Mouse (Mus musculus) limb, embryonic 14.5 days (tissue): ENCODE data around the gene Gabarap. TPM values are rescaled to one million over a fixed set of nuclear protein-coding genes. Genes with fewer than 3 reads are reported as not detected.

Experiments used
- ATAC-seq: fragments of 200-750 bp; cut with Nextera tagmentation; 2 replicates; pipeline ENCODE4 v1.8.0; 2017; ENCODE audit warnings: low read depth, moderate number of reproducible peaks, moderate TSS enrichment; ENCODE audit not compliant: low FRiP score
- DNase-seq: peaks from one replicate; pipeline ENCODE4 v3.0.0-alpha.2; 2015; ENCODE audit warnings: low spot score
- H3K27ac ChIP-seq: fragments of 300-500 bp; sonication (generic); replicated peaks from 2 replicates; pipeline ENCODE4 v1.5.1; 2014; ENCODE audit warnings: low read depth, mild to moderate bottlenecking, low read length, moderate library complexity, mixed read lengths
- H3K27me3 ChIP-seq: fragments of 300-500 bp; sonication (generic); 2 replicates; pipeline ENCODE4 v1.6.1; 2014; ENCODE audit warnings: low read length, mixed read lengths; ENCODE audit not compliant: control insufficient read depth, insufficient read depth
- H3K36me3 ChIP-seq: fragments of 300-500 bp; sonication (generic); 2 replicates; pipeline ENCODE4 v1.6.1; 2014; ENCODE audit warnings: mild to moderate bottlenecking, low read length, moderate library complexity, mixed read lengths; ENCODE audit not compliant: control insufficient read depth, insufficient read depth
- H3K4me1 ChIP-seq: fragments of 300-500 bp; sonication (generic); 2 replicates; pipeline ENCODE4 v1.6.1; 2014; ENCODE audit warnings: antibody characterized with exemption, low read length, mixed read lengths; ENCODE audit not compliant: control insufficient read depth, insufficient read depth
- H3K4me2 ChIP-seq: fragments of 300-500 bp; sonication (generic); replicated peaks from 2 replicates; pipeline ENCODE4 v1.6.1; 2014; ENCODE audit warnings: low read depth, mild to moderate bottlenecking, low read length, moderate library complexity; ENCODE audit not compliant: severe bottlenecking
- H3K4me3 ChIP-seq: fragments of 300-500 bp; sonication (generic); replicated peaks from 2 replicates; pipeline ENCODE4 v1.5.1; 2014; ENCODE audit warnings: low read length
- H3K9ac ChIP-seq: fragments of 300-500 bp; sonication (generic); 2 replicates; pipeline ENCODE4 v1.6.1; 2014; ENCODE audit warnings: mild to moderate bottlenecking, low read depth, low read length, moderate library complexity; ENCODE audit not compliant: severe bottlenecking
- H3K9me3 ChIP-seq: fragments of 300-500 bp; sonication (generic); 2 replicates; pipeline ENCODE4 v1.6.1; 2016; ENCODE audit warnings: low read length; ENCODE audit not compliant: control insufficient read depth
- POLR2A ChIP-seq: fragments of 200-500 bp; IDR thresholded peaks from 2 replicates; pipeline ENCODE4 v1.8.0; 2012; ENCODE audit warnings: inconsistent platforms, mild to moderate bottlenecking, moderate library complexity, borderline replicate concordance; ENCODE audit not compliant: insufficient read depth, insufficient read length; ENCODE audit errors: extremely low read depth
- WGBS: fragments of 180-500 bp; shearing (Covaris S2); extraction: QIAGEN DNeasy Blood & Tissue Kit; methylation state at CpG from one replicate; pipeline ENCODE4 v1.1.7; 2014; 5-methylcytosine and 5-hydroxymethylcytosine counted together
- polyA plus RNA-seq, 2 experiments: library from polyadenylated mRNA; depleted of rRNA in 1 of 2; stranded (reverse) in 1 of 2; unstranded in 1 of 2; fragments of >200 nt; fragmentation: Nextera tagmentation in 1 of 2; extraction: Ambion mirVana in 1 of 2; gene quantifications; 2 replicates each; pipeline versions ENCODE4 v1.2.1 to v1.2.3; 2012 to 2014

The Gabarap gene
- polyA plus RNA-seq, 2 experiments, result 431 to 574 TPM

GRCm38 (mm10) chr11:69956218-69956617 lies 34.7 kb upstream of the Gabarap start:
- ATAC-seq (no peak), DNase-seq (no peak)
- Histone ChIP-seq H3K4me3 (no peak overlapping the region), H3K9me3 (no peaks in the 10 kb centered on the region), H3K27ac (no peak overlapping the region), H3K36me3 (no peaks in the 10 kb centered on the region), H3K4me1 (no peaks in the 10 kb centered on the region), H3K9ac (no peak overlapping the region), H3K27me3 (peaks cover 5% of the 10 kb centered on the region; the same call in 1 of the 2 replicates), H3K4me2 (no peak overlapping the region)
- no peak for TF ChIP-seq POLR2A
- 73% methylated on average over 1 of the region's 1 CpGs for WGBS

GRCm38 (mm10) chr11:69960616-69961015 lies 30.3 kb upstream of the Gabarap start:
- 32% methylated on average over 5 of the region's 5 CpGs for WGBS
- Histone ChIP-seq H3K36me3 (no peaks in the 10 kb centered on the region), H3K9ac (no peak overlapping the region), H3K4me2 (no peak overlapping the region), H3K4me3 (no peak overlapping the region), H3K27ac (no peak overlapping the region), H3K27me3 (peaks cover 40% of the 10 kb centered on the region), H3K9me3 (no peaks in the 10 kb centered on the region), H3K4me1 (no peaks in the 10 kb centered on the region)
- no peak for DNase-seq
- no peak for TF ChIP-seq POLR2A
- no peak for ATAC-seq

- DNase-seq (no peak), ATAC-seq (no peak)
- Histone ChIP-seq H3K4me3 (no peak overlapping the region), H3K27me3 (peaks cover 52% of the 10 kb centered on the region), H3K36me3 (no peaks in the 10 kb centered on the region), H3K27ac (no peak overlapping the region), H3K4me1 (0 out of 2 replicates have a peak, but pooled peaks cover 2% of the 10 kb centered on the region), H3K9me3 (no peaks in the 10 kb centered on the region), H3K9ac (no peak overlapping the region), H3K4me2 (no peak overlapping the region)
- TF ChIP-seq POLR2A, result no peak
- WGBS, result 48% methylated on average over 5 of the region's 5 CpGs
Observed at GRCm38 (mm10) chr11:69961841-69962240, 29.1 kb upstream of the Gabarap start.

- Histone ChIP-seq H3K4me1 (0 out of 2 replicates have a peak, but pooled peaks cover 3% of the 10 kb centered on the region), H3K4me2 (peak within 1 kb of the TSS; percentile 28; the same call in 1 of the 2 replicates), H3K9me3 (no peaks in the 10 kb centered on the region), H3K4me3 (peak within 1 kb of the TSS; percentile 18), H3K27me3 (peaks cover 68% of the 10 kb centered on the region), H3K27ac (no peak within 1 kb of the TSS), H3K9ac (no peak within 1 kb of the TSS), H3K36me3 (peaks cover 21% of the 10 kb centered on the region)
- ATAC-seq (no peak), DNase-seq (no peak)
- TF ChIP-seq POLR2A, result no peak
- WGBS, result 10% methylated on average over 24 of the region's 24 CpGs
Observed at GRCm38 (mm10) chr11:69964650-69965270, 26.2 kb upstream of the Gabarap start, which contains the start of gene Cldn7. TSS of gene Cldn7 (plus strand) at chr11:69964779.

- ATAC-seq (no peak), DNase-seq (no peak)
- TF ChIP-seq POLR2A, result no peak
- Histone ChIP-seq H3K4me2 (peak overlapping the region; percentile 68; the same call in 1 of the 2 replicates), H3K4me3 (peak overlapping the region; percentile 37), H3K36me3 (peaks cover 28% of the 10 kb centered on the region), H3K27ac (no peak overlapping the region), H3K9me3 (no peaks in the 10 kb centered on the region), H3K27me3 (peaks cover 68% of the 10 kb centered on the region), H3K9ac (0 out of 2 replicates have a peak overlapping the region, but pooled peaks have one; percentile 50), H3K4me1 (0 out of 2 replicates have a peak, but pooled peaks cover 3% of the 10 kb centered on the region)
- 2% methylated on average over 49 of the region's 49 CpGs for WGBS
Observed at GRCm38 (mm10) chr11:69965271-69966005, 25.5 kb upstream of the Gabarap start.
